Mouse (Mus musculus): ENCODE data around the gene Tle3. TPM values are rescaled to one million over a fixed set of nuclear protein-coding genes. Genes with fewer than 3 reads are reported as not detected.

Tle3 gene
- total RNA-seq, 2 experiments from 2014 or later: 4.7 to 12.9 TPM

DNA sequence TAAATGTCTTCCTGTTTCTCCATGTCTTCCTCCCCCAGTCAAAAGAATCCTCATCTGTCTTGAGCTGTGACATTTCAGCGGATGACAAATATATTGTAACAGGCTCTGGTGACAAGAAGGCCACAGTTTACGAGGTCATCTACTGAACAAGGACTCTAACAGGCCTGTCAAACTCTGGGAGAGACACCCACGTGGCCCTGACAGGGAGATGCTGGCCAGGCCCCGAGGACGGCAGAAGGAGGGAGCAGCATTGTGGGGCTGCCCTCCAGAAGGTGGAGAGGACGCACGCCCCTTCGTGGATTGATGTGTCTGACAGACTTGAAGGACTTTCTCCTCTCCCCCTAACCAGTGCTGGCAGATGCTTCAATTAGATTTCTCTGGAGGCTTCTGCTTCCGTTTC lies 44.4 kb downstream of the Tle3 start:
- Histone ChIP-seq H3K27ac (no peak overlapping the region), H3K4me3 (no peak overlapping the region)
- no peak for DNase-seq
- intact Hi-C loops (cut with DNase I): no loop called here
- no peak for TF ChIP-seq CTCF (IDR thresholded peaks at IDR 0.05)

DNA sequence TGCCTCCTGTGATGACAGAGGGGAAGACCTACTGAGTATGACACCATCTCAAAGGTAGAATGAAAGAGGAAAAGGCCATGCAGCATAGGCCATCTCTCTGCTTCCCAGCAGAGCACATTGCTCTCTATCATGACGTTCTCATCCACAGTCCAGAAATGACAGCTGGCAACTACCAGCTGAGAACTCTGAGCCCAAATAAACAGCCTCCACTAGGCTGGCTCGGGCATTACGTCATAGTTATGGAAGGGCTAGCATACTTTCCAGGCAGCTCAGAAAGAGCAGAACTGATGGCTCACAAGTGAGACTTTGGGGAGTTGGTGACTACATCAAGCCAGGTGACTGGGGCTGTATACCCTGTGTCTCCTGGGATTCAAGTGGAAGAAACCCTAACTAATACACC lies 49.5 kb downstream of the Tle3 start:
- intact Hi-C loops (cut with DNase I): no loop called here
- H3K27ac ChIP-seq: no peak overlapping the region
- H3K4me3 ChIP-seq: no peak overlapping the region
- no peak for TF ChIP-seq CTCF (IDR thresholded peaks at IDR 0.05)
- DNase-seq: no peak

DNA sequence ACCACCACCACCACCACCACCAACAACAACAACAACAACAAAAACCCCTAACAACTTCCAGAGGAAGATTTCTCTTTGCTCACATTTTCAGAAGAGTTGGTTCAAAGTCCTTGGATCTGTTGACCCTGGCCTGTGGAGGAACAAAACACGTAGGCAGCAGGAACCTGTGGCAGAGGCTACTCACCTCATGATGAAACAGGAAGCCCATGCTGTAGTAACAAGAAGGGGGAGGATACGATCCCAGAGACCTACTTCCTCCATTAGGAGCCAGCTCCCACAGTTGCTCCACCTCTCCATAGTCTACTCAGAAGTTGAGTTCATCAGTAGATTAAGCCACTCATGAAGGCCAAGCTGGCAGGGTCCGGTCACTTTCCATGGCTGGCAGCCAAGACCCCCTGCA lies 52.1 kb downstream of the Tle3 start:
- intact Hi-C loops (cut with DNase I): no loop called here
- no peak for TF ChIP-seq CTCF (IDR thresholded peaks at IDR 0.05)
- no peak for DNase-seq
- Histone ChIP-seq H3K27ac (no peak overlapping the region), H3K4me3 (no peak overlapping the region)

DNA sequence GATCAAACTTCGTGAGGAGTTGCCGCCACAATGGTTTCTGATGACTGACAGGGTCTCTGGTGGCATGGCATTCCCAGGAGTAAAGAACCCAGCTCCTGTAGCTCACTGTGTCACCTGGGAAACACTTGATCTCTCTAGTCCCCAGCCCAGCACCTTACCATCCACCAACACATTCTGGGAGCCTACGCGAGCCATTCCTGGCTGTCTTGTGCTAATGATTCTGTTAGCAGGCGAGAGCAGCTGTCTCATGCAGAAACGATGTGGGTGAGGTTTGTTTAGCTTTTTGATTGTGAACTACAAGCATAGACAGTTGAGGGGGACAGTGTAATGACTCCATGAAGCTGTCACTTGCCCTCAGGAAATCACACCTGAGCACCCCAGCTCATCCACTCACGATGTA lies 54.3 kb downstream of the Tle3 start:
- intact Hi-C loops (cut with DNase I): no loop called here
- Histone ChIP-seq H3K4me3 (no peak overlapping the region), H3K27ac (no peak overlapping the region)
- TF ChIP-seq CTCF (IDR thresholded peaks at IDR 0.05): no peak
- no peak for DNase-seq

GRCm38 (mm10) chr9:61427051-61427450 lies 54.9 kb downstream of the Tle3 start:
- H3K27ac ChIP-seq: no peak overlapping the region
- no peak for DNase-seq
- TF ChIP-seq CTCF (IDR thresholded peaks at IDR 0.05): no peak
- intact Hi-C loops (cut with DNase I): no loop called here
- H3K4me3 ChIP-seq: no peak overlapping the region

DNA sequence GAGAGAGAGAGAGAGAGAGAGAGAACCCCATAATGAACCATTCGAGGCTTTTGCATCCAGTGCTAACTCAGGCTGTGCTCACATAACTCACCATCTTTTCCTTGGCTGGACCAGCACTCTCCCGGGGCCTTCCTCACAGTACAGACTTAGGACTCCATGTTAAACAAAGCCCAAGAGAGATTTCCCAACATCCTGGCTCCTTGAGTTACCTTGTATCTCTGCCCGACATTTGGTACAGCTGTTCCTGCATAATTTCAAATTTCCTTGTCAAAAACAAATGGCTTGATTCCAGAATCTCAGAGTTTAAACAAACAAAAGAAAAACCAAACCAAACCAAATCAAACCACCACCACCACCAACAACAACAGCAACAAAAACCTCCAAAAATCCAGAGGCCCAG lies 55.7 kb downstream of the Tle3 start:
- no peak overlapping the region; the same call in 1 of the 2 replicates for H3K27ac ChIP-seq
- no peak overlapping the region for H3K4me3 ChIP-seq
- no peak for TF ChIP-seq CTCF (IDR thresholded peaks at IDR 0.05)
- intact Hi-C loops (cut with DNase I): no loop called here
- DNase-seq: no peak

DNA sequence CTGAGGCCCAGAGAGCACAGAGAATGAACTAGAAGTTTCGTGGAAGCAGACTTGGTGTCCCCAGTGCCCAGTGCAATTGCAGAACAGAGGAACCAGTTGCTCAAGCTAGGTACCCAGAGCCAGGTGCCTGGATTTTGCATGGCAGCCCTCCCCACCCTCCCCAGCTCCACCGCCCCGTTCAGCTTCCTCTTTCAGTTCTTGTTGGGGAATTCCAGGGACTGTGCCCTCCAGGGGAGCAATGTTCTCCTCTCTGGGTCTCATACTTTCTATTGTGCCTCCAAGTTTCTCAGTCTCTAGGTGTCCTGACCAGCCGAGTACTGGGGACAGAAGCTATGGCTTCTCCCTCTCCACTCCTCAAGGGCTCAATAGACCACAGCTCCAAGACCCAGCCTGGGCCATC lies 59.7 kb downstream of the Tle3 start:
- DNase-seq: peak; percentile 5
- intact Hi-C loops (cut with DNase I): no loop called here
- Histone ChIP-seq H3K4me3 (no peak overlapping the region), H3K27ac (no peak overlapping the region)
- no peak for TF ChIP-seq CTCF (IDR thresholded peaks at IDR 0.05)

- no peak for DNase-seq
Measured at GRCm38 (mm10) chr9:61433206-61433605, 61.0 kb downstream of the Tle3 start.

GRCm38 (mm10) chr9:61434062-61434461 lies 61.9 kb downstream of the Tle3 start:
- no peak overlapping the region for H3K4me3 ChIP-seq
- peak; percentile 11 for DNase-seq
- no peak overlapping the region for H3K27ac ChIP-seq
- TF ChIP-seq CTCF (IDR thresholded peaks at IDR 0.05): no peak
- intact Hi-C loops (cut with DNase I): no loop called here

More at GRCm38 (mm10) chr9:61433206-61433605, 61.0 kb downstream of the Tle3 start:
- no peak overlapping the region for H3K27ac ChIP-seq
- TF ChIP-seq CTCF (IDR thresholded peaks at IDR 0.05): no peak
- no peak overlapping the region for H3K4me3 ChIP-seq
- intact Hi-C loops (cut with DNase I): no loop called here

GRCm38 (mm10) chr9:61435191-61435989 lies 63.2 kb downstream of the Tle3 start:
- DNase-seq: peak; percentile 77

GRCm38 (mm10) chr9:61436104-61436503 lies 63.9 kb downstream of the Tle3 start:
- peak; percentile 59 for DNase-seq
- intact Hi-C loops (cut with DNase I): loop anchor here (5.0 kb wide), 1 partner anchor 64 kb away; the partner anchor contains the start of gene Tle3
- TF ChIP-seq CTCF (IDR thresholded peaks at IDR 0.05): no peak
- Histone ChIP-seq H3K27ac (no peak overlapping the region), H3K4me3 (no peak overlapping the region)

More at GRCm38 (mm10) chr9:61435191-61435989, 63.2 kb downstream of the Tle3 start:
- Histone ChIP-seq H3K4me3 (no peak overlapping the region), H3K27ac (0 out of 2 replicates have a peak overlapping the region, but pooled peaks have one; percentile 20)
- intact Hi-C loops (cut with DNase I): loop anchor here (5.0 kb wide), 1 partner anchor 63 kb away; the partner anchor contains the start of gene Tle3
- no peak for TF ChIP-seq CTCF (IDR thresholded peaks at IDR 0.05)

GRCm38 (mm10) chr9:61436761-61437160 lies 64.6 kb downstream of the Tle3 start:
- Histone ChIP-seq H3K27ac (no peak overlapping the region), H3K4me3 (no peak overlapping the region)
- DNase-seq: no peak
- TF ChIP-seq CTCF (IDR thresholded peaks at IDR 0.05): no peak
- intact Hi-C loops (cut with DNase I): loop anchor here (5.0 kb wide), 1 partner anchor 64 kb away; the partner anchor contains the start of gene Tle3

GRCm38 (mm10) chr9:61439092-61439491 lies 66.9 kb downstream of the Tle3 start:
- DNase-seq: peak; percentile 34
- intact Hi-C loops (cut with DNase I): loop anchor here (5.0 kb wide), 1 partner anchor 67 kb away; the partner anchor contains the start of gene Tle3
- no peak for TF ChIP-seq CTCF (IDR thresholded peaks at IDR 0.05)
- Histone ChIP-seq H3K4me3 (no peak overlapping the region), H3K27ac (no peak overlapping the region)

Data from gastrocnemius, adult 2 months (tissue).